Mouse (Mus musculus) natural killer cell, adult 2 months (primary cell): ENCODE data around the gene Prrxl1.
A peak's percentile ranks its signal among the peaks of the same experiment; 100 is the strongest.

Experiments used
- DNase-seq, 2 experiments: peaks; one replicate each; pipeline ENCODE4 v3.0.0; 2022; ENCODE audit warnings: low spot score in 2 of 2

The Prrxl1 gene

GRCm38 (mm10) chr14:32599290-32600041 lies at the start of gene Prrxl1:
Prrxl1 (plus strand) TSS chr14:32599407.
- no peak for DNase-seq

GRCm38 (mm10) chr14:32551854-32552253 lies 47.4 kb upstream of the Prrxl1 start:
- no peak for DNase-seq

- DNase-seq, result no peak
Measured at GRCm38 (mm10) chr14:32553198-32553903, 45.9 kb upstream of the Prrxl1 start.

- no peak for DNase-seq
Measured at GRCm38 (mm10) chr14:32554860-32555526, 44.2 kb upstream of the Prrxl1 start.

- DNase-seq, result no peak
Measured at GRCm38 (mm10) chr14:32561428-32561827, 37.8 kb upstream of the Prrxl1 start.

- DNase-seq, result no peak
Measured at GRCm38 (mm10) chr14:32563661-32564060, 35.5 kb upstream of the Prrxl1 start.

- DNase-seq, result no peak
Measured at GRCm38 (mm10) chr14:32572519-32572918, 26.7 kb upstream of the Prrxl1 start.

GRCm38 (mm10) chr14:32578420-32578819 lies 20.8 kb upstream of the Prrxl1 start:
- no peak for DNase-seq

GRCm38 (mm10) chr14:32583696-32584095 lies 15.5 kb upstream of the Prrxl1 start:
- DNase-seq, result no peak

GRCm38 (mm10) chr14:32587013-32587784 lies 12.0 kb upstream of the Prrxl1 start:
- DNase-seq, result peak; percentile 37 to 51

- no peak for DNase-seq
Measured at GRCm38 (mm10) chr14:32590377-32590776, 8.8 kb upstream of the Prrxl1 start.

- DNase-seq, result peak in 1 of 2 experiments; percentile 23
Measured at GRCm38 (mm10) chr14:32597232-32598231, 1.7 kb upstream of the Prrxl1 start.

GRCm38 (mm10) chr14:32598437-32599219 lies 579 bp upstream of the Prrxl1 start:
- no peak for DNase-seq

- no peak for DNase-seq
Measured at GRCm38 (mm10) chr14:32600110-32600509, 903 bp downstream of the Prrxl1 start.

GRCm38 (mm10) chr14:32605508-32605907 lies 6.3 kb downstream of the Prrxl1 start:
- DNase-seq, result no peak

- no peak for DNase-seq
Measured at GRCm38 (mm10) chr14:32606316-32606715, 7.1 kb downstream of the Prrxl1 start.

- no peak for DNase-seq
Measured at GRCm38 (mm10) chr14:32609392-32609791, 10.2 kb downstream of the Prrxl1 start.

- no peak for DNase-seq
Measured at GRCm38 (mm10) chr14:32617253-32617652, 18.0 kb downstream of the Prrxl1 start.

- no peak for DNase-seq
Measured at GRCm38 (mm10) chr14:32624245-32624644, 25.0 kb downstream of the Prrxl1 start.

GRCm38 (mm10) chr14:32624811-32625210 lies 25.6 kb downstream of the Prrxl1 start:
- no peak for DNase-seq
